In the genomic region with DNA sequence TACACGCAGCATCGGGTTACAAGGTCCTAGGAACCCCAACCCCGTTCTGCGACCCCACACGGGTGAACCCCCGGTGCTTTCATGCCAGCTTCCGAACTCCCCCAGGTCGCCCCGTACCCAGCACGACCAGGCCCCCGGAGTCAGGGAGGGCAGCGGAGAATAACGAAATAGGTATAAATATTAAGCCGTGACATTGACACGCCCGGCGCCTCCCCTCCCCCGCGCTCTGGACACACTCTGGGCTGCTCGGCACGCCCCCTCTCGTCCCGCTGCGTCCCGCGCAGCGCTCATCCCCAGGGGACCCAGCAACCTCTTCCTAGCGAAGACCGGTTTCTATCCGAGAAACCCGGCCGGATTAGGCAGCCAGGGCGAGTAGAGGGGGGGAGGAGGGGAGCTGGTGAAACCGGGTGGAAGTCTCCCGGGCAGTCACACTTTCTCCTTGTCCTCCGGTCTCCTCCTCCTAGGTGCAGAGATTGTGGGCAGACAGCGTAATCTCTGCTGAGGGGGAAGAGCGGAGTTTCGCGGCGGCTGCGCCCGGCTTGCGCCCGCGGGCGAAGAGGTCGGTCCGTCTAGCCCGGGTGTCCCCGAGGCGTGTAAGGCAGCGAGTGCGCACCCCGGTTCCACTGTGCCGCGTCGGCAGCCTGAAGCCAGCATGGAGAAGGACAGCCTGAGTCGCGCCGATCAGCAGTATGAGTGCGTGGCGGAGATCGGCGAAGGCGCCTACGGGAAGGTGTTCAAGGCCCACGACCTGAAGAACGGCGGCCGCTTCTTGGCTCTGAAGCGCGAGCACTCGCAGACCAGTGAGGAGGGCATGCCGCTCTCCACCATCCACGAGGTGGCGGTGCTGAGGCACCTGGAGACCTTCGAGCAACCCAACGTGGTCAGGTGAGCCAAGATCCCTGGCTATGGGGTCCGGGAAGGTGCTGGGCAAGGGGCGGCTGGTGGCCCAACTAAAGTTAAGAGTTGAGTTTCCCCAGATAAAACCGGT, we compare ENCODE assay signal across 7 mouse cellular contexts.
DNase-seq lines count a peak whose midpoint lies in the region; ATAC-seq and TF ChIP-seq lines count a peak whose summit lies in the region.

No protein-coding gene starts in this region.

- peaks cover 17% of the 10 kb centered on the region for H3K27me3 ChIP-seq in ES-Bruce4 (ENCODE audit: control insufficient read depth, insufficient read depth, low read length, poor library complexity, severe bottlenecking)
- H3K27me3 ChIP-seq in embryonic facial prominence, embryonic 12.5 days, result peaks cover 48% of the 10 kb centered on the region
- H3K27me3 ChIP-seq in hindbrain, embryonic 14.5 days (ENCODE audit: control insufficient read depth, insufficient read depth, low read length), result peaks cover 58% of the 10 kb centered on the region
- H3K27me3 ChIP-seq in limb, embryonic 12.5 days, result peaks cover 44% of the 10 kb centered on the region
- peaks cover 53% of the 10 kb centered on the region for H3K27me3 ChIP-seq in midbrain, embryonic 10.5 days (ENCODE audit: low read depth, poor library complexity, severe bottlenecking)
- H3K27me3 ChIP-seq in stomach, embryonic 16.5 days (ENCODE audit: control insufficient read depth, insufficient read depth, low read length), result peaks cover 25% of the 10 kb centered on the region

- no peaks in the 10 kb centered on the region; the same call in 1 of the 2 replicates for H3K9me3 ChIP-seq in ES-Bruce4 (replicated peaks; ENCODE audit: control insufficient read depth, insufficient read depth, low read length, poor library complexity, severe bottlenecking)
- H3K9me3 ChIP-seq in embryonic facial prominence, embryonic 12.5 days, result no peaks in the 10 kb centered on the region; the same call in 1 of the 2 replicates
- no peaks in the 10 kb centered on the region; the same call in 1 of the 2 replicates for H3K9me3 ChIP-seq in hindbrain, embryonic 14.5 days (ENCODE audit: control insufficient read depth, low read length)
- 0 out of 2 replicates have a peak, but pooled peaks cover 4% of the 10 kb centered on the region for H3K9me3 ChIP-seq in limb, embryonic 12.5 days
- peaks cover 16% of the 10 kb centered on the region; the same call in 1 of the 2 replicates for H3K9me3 ChIP-seq in midbrain, embryonic 10.5 days (replicated peaks)
- no peaks in the 10 kb centered on the region for H3K9me3 ChIP-seq in stomach, embryonic 16.5 days (replicated peaks; ENCODE audit: control insufficient read depth, low read length)

- peak overlapping the region; percentile 91 for H3K4me2 ChIP-seq in embryonic facial prominence, embryonic 12.5 days (replicated peaks)
- H3K4me2 ChIP-seq in hindbrain, embryonic 14.5 days (replicated peaks), result peak overlapping the region; percentile 96
- H3K4me2 ChIP-seq in limb, embryonic 12.5 days, result peak overlapping the region; percentile 93
- H3K4me2 ChIP-seq in stomach, embryonic 16.5 days (ENCODE audit: low read depth, low read length), result peak overlapping the region; percentile 97

- H3K4me1 ChIP-seq in ES-Bruce4 (ENCODE audit: control insufficient read depth, insufficient read depth, low read length), result no peaks in the 10 kb centered on the region
- H3K4me1 ChIP-seq in embryonic facial prominence, embryonic 12.5 days, result peaks cover 16% of the 10 kb centered on the region
- peaks cover 15% of the 10 kb centered on the region; the same call in 1 of the 2 replicates for H3K4me1 ChIP-seq in hindbrain, embryonic 14.5 days (replicated peaks; ENCODE audit: control insufficient read depth, insufficient read depth, low read length)
- peaks cover 15% of the 10 kb centered on the region for H3K4me1 ChIP-seq in limb, embryonic 12.5 days (replicated peaks)
- H3K4me1 ChIP-seq in midbrain, embryonic 10.5 days, result peaks cover 32% of the 10 kb centered on the region
- H3K4me1 ChIP-seq in stomach, embryonic 16.5 days (ENCODE audit: control insufficient read depth, insufficient read depth, low read length), result peaks cover 11% of the 10 kb centered on the region

- peak; percentile 37 for DNase-seq in adrenal gland, postnatal 10 days
- peak; percentile 35 for DNase-seq in hindbrain, embryonic 14.5 days (ENCODE audit: low spot score)
- peak; percentile 64 for DNase-seq in midbrain, embryonic 10.5 days (ENCODE audit: low spot score)

- H3K9ac ChIP-seq in ES-Bruce4 (ENCODE audit: low read depth, poor library complexity, severe bottlenecking), result peak overlapping the region; percentile 54
- peak overlapping the region; percentile 49 for H3K9ac ChIP-seq in embryonic facial prominence, embryonic 12.5 days
- peak overlapping the region; percentile 39 for H3K9ac ChIP-seq in hindbrain, embryonic 14.5 days
- H3K9ac ChIP-seq in limb, embryonic 12.5 days (replicated peaks), result peak overlapping the region; percentile 50
- peak overlapping the region; percentile 65 for H3K9ac ChIP-seq in stomach, embryonic 16.5 days (ENCODE audit: low read length)

- TF ChIP-seq EP300 in ES-Bruce4 (IDR thresholded peaks at IDR 0.05; ENCODE audit: insufficient read depth, low read depth, low read length), result no peak

- ATAC-seq in embryonic facial prominence, embryonic 12.5 days (ENCODE audit: insufficient number of reproducible peaks, insufficient read depth, low FRiP score, low TSS enrichment), result peak; percentile 62
- ATAC-seq in hindbrain, embryonic 14.5 days (ENCODE audit: low FRiP score), result peak; percentile 74
- peak; percentile 61 for ATAC-seq in limb, embryonic 12.5 days (ENCODE audit: insufficient number of reproducible peaks, insufficient read depth, low FRiP score, low TSS enrichment, low read depth)
- ATAC-seq in stomach, embryonic 16.5 days (ENCODE audit: insufficient read depth, low FRiP score), result peak; percentile 83; the same call in 1 of the 2 replicates

- no peaks in the 10 kb centered on the region for H3K36me3 ChIP-seq in ES-Bruce4 (ENCODE audit: control insufficient read depth, insufficient read depth, low read length, poor library complexity, severe bottlenecking)
- H3K36me3 ChIP-seq in embryonic facial prominence, embryonic 12.5 days, result no peaks in the 10 kb centered on the region
- no peaks in the 10 kb centered on the region for H3K36me3 ChIP-seq in hindbrain, embryonic 14.5 days (replicated peaks; ENCODE audit: control insufficient read depth, insufficient read depth)
- H3K36me3 ChIP-seq in limb, embryonic 12.5 days, result no peaks in the 10 kb centered on the region
- H3K36me3 ChIP-seq in midbrain, embryonic 10.5 days, result no peaks in the 10 kb centered on the region
- H3K36me3 ChIP-seq in stomach, embryonic 16.5 days (ENCODE audit: control insufficient read depth, insufficient read depth, low read length), result no peaks in the 10 kb centered on the region

- no peak for TF ChIP-seq POLR2A in ES-Bruce4 (IDR thresholded peaks at IDR 0.05; ENCODE audit: insufficient read depth, low read length)

- peak overlapping the region; percentile 71 for H3K4me3 ChIP-seq in ES-Bruce4 (ENCODE audit: low read depth, low read length)
- H3K4me3 ChIP-seq in embryonic facial prominence, embryonic 12.5 days, result peak overlapping the region; percentile 48
- H3K4me3 ChIP-seq in hindbrain, embryonic 14.5 days (replicated peaks; ENCODE audit: low read length), result peak overlapping the region; percentile 48
- H3K4me3 ChIP-seq in limb, embryonic 12.5 days (replicated peaks), result peak overlapping the region; percentile 50
- H3K4me3 ChIP-seq in midbrain, embryonic 10.5 days, result peak overlapping the region; percentile 60
- peak overlapping the region; percentile 65 for H3K4me3 ChIP-seq in stomach, embryonic 16.5 days (replicated peaks; ENCODE audit: low read length)

- WGBS in embryonic facial prominence, embryonic 12.5 days, result 1% methylated on average over 82 of the region's 82 CpGs
- 1% methylated on average over 80 of the region's 82 CpGs for WGBS in hindbrain, embryonic 14.5 days
- under 1% methylated on average over 82 of the region's 82 CpGs for WGBS in limb, embryonic 12.5 days
- under 1% methylated on average over 80 of the region's 82 CpGs for WGBS in midbrain, embryonic 10.5 days
- 1% methylated on average over 82 of the region's 82 CpGs for WGBS in stomach, embryonic 16.5 days

- H3K27ac ChIP-seq in ES-Bruce4 (ENCODE audit: insufficient read depth, low read length), result no peak overlapping the region
- H3K27ac ChIP-seq in embryonic facial prominence, embryonic 12.5 days, result no peak overlapping the region
- no peak overlapping the region for H3K27ac ChIP-seq in hindbrain, embryonic 14.5 days
- no peak overlapping the region for H3K27ac ChIP-seq in limb, embryonic 12.5 days
- H3K27ac ChIP-seq in midbrain, embryonic 10.5 days (replicated peaks), result no peak overlapping the region
- no peak overlapping the region for H3K27ac ChIP-seq in stomach, embryonic 16.5 days (ENCODE audit: low read length)

- TF ChIP-seq CTCF in ES-Bruce4 (IDR thresholded peaks at IDR 0.05; ENCODE audit: low read depth, low read length), result peak; percentile 70
